Mouse (Mus musculus) gastrocnemius, postnatal 36 days (tissue): Measurements from ENCODE around the gene Dnaja3. TPM values are rescaled to one million over a fixed set of nuclear protein-coding genes. Genes with fewer than 3 reads are reported as not detected.

Experiments
- DNase-seq, 2 experiments: peaks; one replicate each; pipeline ENCODE4 v3.0.0; 2022
- intact Hi-C: fragments of 180-260 bp; cut with DNase I; formaldehyde crosslinking; loops from one replicate; pipeline ENCODE4 v1.15.1; 2025
- total RNA-seq, 2 experiments: library from RNA; stranded (reverse); gene quantifications; 2 replicates each; pipeline ENCODE4 v1.2.3; 2021

The Dnaja3 gene
- total RNA-seq, 2 experiments from 2014 or later: 90.1 TPM

- no peak for DNase-seq
- intact Hi-C loops: no loop called here
These were observed 647 bp downstream of the Dnaja3 start for GRCm38 (mm10) chr16:4640267-4641005.

DNA sequence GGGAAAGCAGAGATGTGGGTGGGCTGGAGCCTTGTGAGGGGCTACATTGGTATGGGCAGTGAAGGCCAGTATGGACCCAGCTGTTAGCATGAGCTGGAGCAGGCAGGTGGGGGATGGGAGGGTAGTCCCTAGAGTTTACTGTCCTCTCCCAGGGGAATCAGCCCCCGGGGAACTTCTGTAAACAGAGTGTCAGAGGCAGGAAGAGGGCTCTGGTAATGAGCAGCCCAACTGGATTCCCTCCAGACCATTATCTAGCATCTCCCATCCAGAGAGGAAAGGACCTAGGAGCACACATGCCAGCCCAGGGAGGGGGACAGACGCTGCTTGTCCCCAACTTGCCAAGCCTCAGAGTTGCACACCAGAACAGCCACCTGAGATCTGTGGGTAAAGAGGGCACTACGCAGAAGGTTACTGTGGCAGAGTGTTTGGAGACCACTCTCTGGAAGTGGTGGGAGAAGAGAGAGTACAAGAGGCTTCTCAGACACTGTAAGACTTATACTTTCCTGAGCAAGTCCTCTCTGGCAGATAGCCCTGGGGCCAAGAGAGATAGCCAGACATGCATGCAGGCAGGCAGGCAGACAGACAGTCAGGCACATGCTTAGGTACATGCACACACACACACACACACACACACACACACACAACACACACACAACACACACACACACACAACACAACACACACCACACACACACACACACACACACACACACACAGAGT, 1.5 kb downstream of the Dnaja3 start:
- intact Hi-C loops: no loop called here
- no peak for DNase-seq

GRCm38 (mm10) chr16:4642190-4642589, 2.4 kb downstream of the Dnaja3 start:
- intact Hi-C loops: no loop called here
- no peak for DNase-seq

- no peak for DNase-seq
- intact Hi-C loops: no loop called here
These were observed 3.1 kb downstream of the Dnaja3 start for GRCm38 (mm10) chr16:4642937-4643336.

GRCm38 (mm10) chr16:4643670-4644419, 4.1 kb downstream of the Dnaja3 start:
- intact Hi-C loops: no loop called here
- peak; percentile 83 to 86 for DNase-seq

GRCm38 (mm10) chr16:4645867-4646266, 6.1 kb downstream of the Dnaja3 start:
- intact Hi-C loops: no loop called here
- no peak for DNase-seq

GRCm38 (mm10) chr16:4646831-4647230, 7.0 kb downstream of the Dnaja3 start:
- no peak for DNase-seq
- intact Hi-C loops: no loop called here

GRCm38 (mm10) chr16:4647651-4648141, 7.9 kb downstream of the Dnaja3 start:
- DNase-seq: peak; percentile 45 to 64
- intact Hi-C loops: no loop called here

DNA sequence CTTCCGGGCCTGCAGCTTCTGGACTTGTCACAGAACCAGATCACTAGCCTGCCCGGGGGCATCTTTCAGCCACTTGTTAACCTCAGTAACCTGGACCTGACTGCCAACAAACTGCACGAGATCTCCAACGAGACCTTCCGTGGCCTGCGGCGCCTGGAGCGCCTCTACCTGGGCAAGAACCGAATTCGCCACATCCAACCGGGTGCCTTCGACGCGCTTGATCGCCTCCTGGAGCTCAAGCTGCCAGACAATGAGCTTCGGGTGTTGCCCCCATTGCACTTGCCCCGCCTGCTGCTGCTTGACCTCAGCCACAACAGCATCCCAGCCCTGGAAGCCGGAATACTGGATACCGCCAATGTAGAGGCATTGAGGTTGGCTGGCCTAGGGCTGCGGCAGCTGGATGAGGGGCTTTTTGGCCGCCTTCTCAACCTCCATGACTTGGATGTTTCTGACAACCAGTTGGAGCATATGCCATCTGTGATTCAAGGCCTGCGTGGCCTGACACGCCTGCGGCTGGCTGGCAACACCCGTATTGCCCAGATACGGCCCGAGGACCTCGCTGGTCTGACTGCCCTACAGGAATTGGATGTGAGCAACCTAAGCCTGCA, 8.7 kb downstream of the Dnaja3 start:
- intact Hi-C loops: no loop called here
- DNase-seq: no peak

DNA sequence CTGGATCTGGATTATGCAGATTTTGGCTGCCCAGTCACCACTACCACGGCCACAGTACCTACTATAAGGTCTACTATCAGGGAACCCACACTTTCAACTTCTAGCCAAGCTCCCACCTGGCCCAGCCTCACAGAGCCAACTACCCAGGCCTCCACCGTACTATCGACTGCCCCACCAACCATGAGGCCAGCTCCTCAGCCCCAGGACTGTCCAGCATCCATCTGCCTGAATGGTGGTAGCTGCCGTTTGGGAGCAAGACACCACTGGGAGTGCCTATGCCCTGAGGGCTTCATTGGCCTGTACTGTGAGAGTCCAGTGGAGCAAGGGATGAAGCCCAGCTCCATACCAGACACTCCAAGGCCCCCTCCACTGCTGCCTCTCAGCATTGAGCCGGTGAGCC, 9.4 kb downstream of the Dnaja3 start:
- DNase-seq: no peak
- intact Hi-C loops: no loop called here

GRCm38 (mm10) chr16:4649692-4650091, 9.9 kb downstream of the Dnaja3 start:
- DNase-seq: no peak

GRCm38 (mm10) chr16:4650161-4650560, 10.4 kb downstream of the Dnaja3 start:
- intact Hi-C loops: no loop called here
- no peak for DNase-seq

More at GRCm38 (mm10) chr16:4649692-4650091, 9.9 kb downstream of the Dnaja3 start:
- intact Hi-C loops: no loop called here

- no peak for DNase-seq
- intact Hi-C loops: no loop called here
These were observed 11.3 kb downstream of the Dnaja3 start for GRCm38 (mm10) chr16:4651081-4651480.

GRCm38 (mm10) chr16:4651624-4652023, 11.8 kb downstream of the Dnaja3 start:
- DNase-seq: no peak

GRCm38 (mm10) chr16:4652707-4653416, 13.1 kb downstream of the Dnaja3 start:
- intact Hi-C loops: no loop called here
- no peak for DNase-seq

More at GRCm38 (mm10) chr16:4651624-4652023, 11.8 kb downstream of the Dnaja3 start:
- intact Hi-C loops: no loop called here

GRCm38 (mm10) chr16:4654706-4655105, 14.9 kb downstream of the Dnaja3 start:
- intact Hi-C loops: no loop called here

GRCm38 (mm10) chr16:4655251-4655734, 15.5 kb downstream of the Dnaja3 start:
- intact Hi-C loops: no loop called here
- no peak for DNase-seq

More at GRCm38 (mm10) chr16:4654706-4655105, 14.9 kb downstream of the Dnaja3 start:
- no peak for DNase-seq

DNA sequence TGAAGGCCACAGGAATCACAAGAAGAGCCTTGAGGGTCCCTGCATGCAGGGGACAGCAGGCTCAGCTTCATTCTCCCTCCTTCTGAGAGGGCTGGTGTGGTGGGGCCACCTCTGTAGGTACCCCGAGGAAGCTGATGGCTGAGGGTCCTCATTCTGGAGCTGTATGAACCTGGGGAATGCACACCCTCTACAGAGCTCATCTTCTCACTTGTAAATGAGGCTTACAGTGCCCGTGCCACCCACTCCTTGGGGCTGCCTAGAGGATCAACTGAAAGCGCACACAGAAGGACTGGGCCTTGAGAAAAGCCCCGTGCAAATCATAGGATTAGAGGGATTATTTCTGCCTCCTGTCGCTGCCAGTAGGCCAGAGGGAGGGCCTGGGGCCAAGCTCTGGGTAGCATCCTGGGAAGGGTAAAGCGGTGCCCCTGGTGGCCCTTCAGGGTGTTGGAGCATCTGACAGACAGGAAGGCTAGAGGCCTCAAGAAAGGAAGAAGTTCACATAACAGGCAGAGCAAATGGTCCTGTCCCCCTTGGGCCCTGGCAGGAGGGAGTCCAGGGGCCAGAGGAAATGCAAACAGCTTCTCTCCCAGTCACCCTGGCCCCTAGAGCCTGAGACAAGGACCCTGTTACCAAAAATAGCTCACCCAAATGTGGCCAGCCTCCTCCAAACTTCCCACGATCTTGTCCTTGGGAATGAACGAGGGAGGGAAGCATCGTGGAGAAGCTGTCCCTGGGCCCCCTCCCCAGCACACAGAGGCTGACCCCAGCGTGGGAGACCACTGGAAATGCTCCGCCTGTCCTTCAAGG, 16.2 kb downstream of the Dnaja3 start:
- DNase-seq: no peak

DNA sequence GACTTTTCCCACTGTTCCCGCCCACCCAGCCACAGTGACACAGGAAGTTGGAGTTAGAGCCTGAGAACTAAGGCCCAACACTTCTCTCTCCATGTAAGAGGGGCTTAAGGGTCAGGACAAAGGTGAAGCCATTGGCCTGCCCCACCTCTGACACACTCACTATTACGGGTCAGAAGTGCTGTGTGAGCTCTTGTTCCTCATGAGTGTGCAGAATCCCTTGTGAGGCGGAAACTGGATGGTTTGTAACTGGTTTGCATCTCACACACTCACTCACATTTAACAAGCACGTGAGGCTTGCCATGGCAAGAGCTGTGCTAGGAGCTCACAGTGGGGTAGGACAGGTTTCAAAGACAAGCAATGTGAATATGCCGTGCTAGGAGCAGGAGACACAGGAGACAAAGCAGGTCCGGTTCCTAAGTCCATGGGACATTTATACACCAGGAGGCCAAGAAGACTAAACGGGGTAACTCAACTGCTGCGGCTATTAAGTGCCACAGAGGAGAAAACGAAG, 16.8 kb downstream of the Dnaja3 start:
- intact Hi-C loops: no loop called here
- no peak for DNase-seq

More for the DNA sequence above, 16.2 kb downstream of the Dnaja3 start:
- intact Hi-C loops: no loop called here
